Mouse (Mus musculus): ENCODE measurements around the gene Rngtt.

Gene Rngtt

DNA sequence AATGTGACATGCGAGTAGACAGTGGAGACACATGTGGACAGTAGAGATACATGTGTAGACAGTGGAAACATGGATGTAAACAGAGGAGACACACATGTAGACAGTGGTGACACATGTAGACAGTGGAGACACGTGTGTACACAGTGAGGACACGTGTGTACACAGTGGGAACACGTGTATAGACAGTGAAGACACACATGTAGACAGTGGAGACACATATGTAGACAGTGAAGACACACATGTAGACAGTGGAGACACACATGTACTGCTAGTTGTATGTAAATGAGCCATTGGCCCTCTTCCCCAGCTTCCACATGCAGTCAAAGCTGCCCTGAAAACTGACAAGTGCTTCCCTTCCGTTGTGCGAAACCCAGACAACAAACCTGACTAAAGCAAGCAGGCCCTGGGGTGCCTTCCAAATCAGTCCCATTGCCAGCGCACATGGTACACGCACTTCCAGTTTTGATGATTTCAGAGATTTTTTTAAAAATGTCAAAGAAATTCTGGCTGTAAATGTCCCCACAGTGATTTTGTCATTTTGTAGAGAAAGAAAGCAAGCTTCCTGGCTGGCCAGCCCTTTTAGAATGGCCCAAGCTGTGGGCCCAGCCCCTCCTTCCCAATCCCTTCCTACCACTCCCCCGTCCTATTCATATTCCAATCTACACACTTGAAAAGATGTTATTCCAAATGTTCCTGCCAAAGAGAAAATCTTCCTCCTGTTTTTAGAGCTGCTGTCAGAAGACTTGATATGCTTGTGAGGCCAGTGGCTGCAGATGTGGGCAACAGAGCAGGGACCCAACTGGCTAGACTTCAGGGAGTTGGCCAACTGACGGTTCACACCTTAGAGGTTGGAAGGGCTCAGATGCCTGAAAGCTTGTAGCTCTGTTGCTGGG lies 204.2 kb downstream of the Rngtt start:
- DNase-seq (ENCODE audit: low read depth), result no peak

DNA sequence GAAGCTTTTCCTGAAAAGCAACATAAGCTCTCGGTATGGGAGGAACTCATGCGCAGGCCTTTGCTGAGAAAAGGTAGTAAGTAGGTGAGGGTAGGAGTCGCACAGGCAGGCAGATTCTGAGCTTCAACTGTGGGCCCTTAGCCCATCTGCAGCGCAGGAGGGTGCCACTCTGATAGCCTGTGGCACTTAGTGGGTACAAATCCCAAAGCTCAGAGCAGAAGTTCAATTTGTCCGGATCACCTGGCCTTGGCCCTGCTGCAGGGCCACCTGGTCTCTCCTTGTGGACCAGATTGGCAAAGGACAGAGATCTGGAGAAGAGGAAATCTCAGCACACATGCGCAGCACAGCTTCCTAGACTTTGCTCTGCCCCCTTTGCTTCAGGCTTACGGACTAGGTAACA lies 210.1 kb downstream of the Rngtt start:
- no peak for DNase-seq (ENCODE audit: low read depth)

DNA sequence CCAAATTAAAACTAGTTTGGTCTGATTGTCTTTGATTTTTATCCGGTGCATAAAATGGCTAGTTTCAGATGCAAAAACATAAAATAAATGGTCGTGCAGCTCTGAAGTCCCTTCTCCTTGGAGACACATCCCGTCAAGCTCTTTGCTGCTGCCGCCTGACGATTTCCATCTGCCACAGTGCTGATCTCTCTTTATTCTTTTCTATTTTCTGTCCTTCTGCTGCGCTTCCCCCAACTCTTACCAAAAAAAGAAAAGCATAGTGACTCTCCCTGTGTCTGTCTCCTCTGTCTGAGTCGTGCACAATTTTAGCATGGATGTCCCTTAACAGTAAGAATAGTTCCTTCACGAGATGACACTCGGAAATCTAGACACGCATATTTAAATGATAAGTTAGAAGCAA lies 210.8 kb downstream of the Rngtt start:
- no peak for DNase-seq (ENCODE audit: low read depth)

DNA sequence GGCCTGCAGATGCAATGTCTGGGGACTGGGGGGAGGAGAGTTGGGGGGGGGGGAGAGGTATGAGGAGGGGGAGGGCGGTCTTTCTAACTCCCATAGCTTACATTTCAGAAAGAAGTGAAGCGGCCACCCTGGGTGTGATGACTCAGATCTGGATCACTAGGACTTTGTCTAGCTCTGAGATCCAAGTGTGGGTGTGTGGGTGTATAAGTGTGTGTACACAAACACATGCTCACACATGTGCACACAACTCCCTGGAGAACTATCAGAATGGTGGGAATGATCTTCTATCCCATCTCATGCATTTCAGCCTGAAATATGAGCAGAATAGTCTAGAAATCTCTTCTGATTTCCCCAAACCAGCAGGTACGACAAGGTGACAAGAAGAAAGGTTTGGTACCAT lies 213.7 kb downstream of the Rngtt start:
- no peak for DNase-seq (ENCODE audit: low read depth)

DNA sequence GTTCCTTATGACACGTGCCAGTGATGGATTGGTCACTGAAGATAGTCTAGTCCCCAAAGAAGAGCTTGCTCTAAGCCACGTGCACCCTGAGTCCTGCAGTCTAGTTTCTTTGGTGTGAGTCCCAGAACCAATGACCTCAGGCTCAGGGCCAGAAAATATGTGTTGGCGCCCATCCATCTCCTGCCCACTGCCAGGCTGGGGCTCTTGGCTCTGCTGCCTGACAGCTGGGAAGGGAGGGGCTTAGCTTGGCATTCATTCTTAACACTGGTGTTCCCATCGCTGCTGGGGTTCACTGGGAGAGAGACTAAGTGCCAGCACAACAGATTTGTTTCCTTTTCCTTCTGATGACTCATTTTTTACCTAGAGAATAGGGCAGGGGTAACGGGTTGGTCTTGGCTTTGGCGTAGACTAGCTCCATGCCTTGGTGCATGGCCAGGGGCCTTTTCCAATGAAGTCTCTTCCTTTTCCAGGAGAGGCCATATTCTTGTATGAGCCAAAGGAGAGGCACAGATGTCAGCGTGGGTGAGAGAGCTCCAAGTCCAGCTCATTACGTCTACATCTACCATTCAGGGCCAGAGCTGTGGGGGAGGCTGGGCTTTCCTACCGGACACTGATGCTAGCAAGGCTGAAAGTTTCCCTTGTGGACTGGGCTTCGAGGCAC lies 214.5 kb downstream of the Rngtt start:
- no peak for DNase-seq (ENCODE audit: low read depth)

DNA sequence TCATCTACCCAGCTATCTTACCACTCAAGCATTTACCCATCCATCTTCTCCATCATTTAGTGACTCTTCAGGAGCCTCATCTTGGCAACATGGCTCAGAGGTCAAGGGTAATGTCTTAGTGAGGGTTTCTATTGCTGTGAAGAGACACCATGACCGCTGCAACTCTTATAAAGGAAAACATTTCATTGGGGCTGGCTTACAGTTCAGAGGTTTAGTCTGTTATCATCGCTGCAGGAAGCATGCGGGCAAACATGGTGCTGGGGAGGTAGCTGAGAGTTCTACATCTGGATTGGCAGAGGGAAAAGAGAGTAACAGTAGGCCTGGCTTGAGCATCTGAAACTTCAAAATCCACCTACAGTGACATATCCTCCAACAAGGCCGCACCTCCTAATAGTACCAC lies 215.2 kb downstream of the Rngtt start:
- DNase-seq (ENCODE audit: low read depth), result no peak

DNA sequence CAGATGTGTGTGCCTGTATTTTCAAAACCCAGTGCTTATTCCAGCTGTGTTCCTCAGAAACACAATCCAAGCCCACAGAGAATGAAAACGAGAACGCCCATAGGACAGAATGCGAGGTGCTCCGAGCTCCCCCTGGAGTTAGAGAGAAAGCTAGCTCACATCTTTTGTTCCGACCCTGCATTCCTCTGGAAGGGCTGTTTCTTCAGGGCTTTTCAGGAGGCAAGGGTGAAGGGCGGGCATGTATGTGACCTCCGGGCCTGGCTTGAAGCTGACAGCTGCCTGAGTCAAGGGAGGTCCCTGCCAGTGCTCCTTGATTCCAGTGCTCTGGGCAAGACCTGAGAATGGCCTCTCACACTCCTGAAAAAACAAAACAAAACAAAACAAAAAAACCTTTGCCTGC lies 216.0 kb downstream of the Rngtt start:
- no peak for DNase-seq (ENCODE audit: low read depth)

DNA sequence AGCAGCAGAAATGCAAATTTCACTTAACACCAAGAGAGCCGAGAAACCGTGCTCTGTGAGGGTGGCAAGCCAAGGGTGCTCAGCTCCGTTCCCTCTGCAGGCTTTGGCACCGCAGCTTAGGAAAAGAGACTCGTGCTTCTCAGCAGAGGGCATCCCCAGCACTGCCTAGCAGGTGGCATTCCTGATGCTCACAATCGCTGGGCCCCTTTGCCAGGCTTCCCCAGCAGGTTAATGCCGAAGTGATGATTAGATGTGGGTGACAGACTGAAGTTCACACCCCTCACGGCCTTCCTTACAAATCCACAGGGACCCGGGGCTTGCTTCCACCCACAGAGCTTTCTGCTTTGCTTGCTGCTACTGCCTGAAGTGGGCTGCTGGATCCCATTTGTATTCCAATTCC lies 216.6 kb downstream of the Rngtt start:
- no peak for DNase-seq (ENCODE audit: low read depth)

DNA sequence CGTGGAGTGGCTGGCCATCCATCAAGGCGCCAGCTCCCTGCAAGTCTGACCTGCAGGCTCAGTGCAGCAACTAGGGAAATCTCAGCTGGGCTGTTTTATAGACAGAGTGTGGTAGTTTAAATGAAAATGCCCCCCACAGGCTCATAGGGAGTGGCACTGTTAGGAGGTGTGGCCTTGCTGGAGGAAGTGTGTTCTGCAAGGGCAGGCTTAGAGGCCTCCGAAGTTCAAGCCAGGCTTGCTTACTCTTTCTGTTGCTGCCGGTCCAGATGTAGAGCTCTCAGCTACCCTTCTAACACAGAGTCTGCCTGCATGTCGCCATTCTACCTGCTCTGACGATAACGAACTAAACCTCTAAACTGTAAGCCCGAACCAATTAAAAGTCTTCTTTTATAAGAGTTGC lies 222.5 kb downstream of the Rngtt start:
- no peak for DNase-seq (ENCODE audit: low read depth)

DNA sequence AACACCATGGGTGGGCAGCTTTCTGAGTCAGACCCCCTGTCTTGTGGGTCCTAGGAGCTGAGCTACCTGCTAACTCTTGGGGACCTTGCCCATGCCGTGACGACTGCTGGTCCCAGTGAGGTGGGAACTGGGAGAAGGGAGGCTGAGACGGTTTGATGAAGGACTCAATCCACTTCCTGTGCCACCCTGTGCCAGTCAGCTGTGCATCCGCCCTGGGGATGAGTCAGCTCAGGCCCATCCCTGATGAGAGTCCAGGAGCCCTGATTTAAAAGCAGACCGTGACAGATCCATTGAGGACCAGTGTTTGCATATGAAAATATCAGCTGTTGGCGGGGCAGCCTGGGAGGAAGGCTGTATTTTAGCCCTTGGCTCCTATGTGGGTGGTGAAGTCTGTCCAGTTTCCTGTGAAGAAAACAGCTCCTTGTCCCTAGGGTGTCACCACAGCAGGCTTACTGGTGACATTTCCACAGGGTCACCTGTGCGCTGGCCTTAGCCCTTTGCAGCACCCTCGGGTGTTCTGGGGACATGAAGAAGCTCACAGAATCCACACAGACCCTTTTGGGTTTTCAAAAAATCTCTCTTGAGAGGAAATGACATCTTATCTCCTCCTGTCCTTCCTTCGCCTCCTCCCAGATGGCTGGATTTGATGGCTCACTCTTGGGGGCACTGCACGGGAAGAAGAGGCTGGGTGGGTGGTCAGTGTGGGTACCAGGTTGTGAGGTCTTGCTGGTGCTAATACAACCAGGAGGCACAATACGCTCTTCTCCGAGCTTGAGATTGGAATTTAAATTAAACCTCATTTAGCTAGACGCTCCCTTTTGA lies 234.9 kb downstream of the Rngtt start:
- DNase-seq (ENCODE audit: low read depth), result no peak

DNA sequence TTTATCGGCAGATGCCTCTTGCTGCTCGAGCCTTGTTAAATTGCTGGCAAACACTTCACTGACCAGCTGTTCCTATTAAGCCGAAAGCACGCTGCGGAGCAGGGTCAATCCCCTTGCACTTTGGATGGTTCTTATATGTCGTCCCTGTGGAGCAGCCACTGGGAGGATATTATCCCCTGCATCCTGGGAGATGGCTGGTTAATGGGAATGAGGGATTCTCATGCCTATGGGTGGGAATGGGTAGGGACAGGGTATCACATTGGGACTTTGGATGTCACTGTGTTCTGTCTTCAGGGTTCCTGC lies 235.4 kb downstream of the Rngtt start:
- DNase-seq (ENCODE audit: low read depth), result no peak

DNA sequence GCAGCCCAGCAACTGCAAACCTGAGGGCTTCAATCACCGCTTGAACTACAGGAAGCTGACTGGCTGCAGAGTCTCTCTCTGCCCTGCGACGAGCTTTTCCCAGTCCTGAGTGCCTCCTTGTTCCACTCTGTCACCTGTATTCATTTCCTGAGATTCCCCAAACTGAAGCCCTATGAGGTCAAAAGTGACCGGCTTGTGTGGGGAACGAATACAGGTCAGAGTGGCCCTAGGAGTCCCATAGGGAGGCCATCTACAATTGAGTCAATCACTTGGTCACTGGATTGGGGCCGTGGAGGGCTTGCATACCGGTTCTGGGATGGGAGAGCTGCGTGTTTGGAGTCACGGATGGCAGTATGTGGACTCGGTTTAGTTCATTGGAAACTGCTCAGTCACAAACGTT lies 236.2 kb downstream of the Rngtt start:
- DNase-seq (ENCODE audit: low read depth), result no peak

DNA sequence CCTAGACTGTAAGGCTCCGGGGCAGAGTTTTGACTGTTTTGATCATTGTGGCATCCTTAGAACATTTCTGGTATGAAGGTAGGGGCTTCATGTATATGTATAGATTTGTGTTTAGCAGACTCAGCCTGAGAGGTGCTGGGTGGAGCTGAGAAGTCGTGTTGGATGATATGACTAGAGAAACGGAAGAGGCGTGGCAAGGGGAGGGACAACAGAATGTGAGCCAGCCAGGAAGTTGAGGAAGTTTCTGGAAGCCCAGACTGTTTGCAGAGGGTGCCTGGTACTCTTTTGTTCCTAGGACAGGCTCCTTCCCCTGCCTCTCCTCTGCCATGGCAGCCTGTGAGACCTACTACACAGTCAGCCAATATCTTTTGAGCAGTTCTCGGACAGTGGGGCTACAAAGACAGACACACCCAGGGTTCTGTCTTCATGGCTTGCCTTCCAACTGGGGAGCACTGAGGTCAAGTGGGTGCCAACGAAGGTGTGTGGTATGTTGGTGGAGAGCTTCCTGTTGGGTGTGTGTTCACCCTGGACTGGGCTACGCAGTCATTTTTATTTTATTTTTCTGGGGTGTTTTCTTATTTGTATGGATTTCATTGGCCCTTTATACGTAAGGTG lies 237.3 kb downstream of the Rngtt start:
- DNase-seq (ENCODE audit: low read depth), result peak; percentile 12

DNA sequence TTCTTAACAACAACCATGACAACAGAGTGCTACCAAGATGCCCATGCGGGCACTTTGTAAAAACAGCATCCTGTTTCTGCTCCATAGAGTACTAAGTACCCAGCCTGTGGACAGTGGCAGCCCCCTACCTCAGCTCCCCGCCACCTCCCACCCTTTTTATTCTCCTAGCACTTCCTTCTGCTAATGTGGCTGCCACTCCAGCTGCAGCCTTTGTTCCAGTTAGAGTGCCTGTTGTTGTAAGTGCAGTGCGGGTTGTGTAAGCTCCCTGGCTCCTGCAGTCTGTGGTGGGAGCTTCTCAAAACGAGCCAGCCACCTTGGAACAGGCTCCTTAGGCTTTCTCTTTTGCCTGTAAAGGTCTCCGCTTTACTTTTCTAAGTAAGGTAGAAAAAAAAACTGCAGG lies 239.5 kb downstream of the Rngtt start:
- DNase-seq (ENCODE audit: low read depth), result no peak
